Mouse (Mus musculus) liver, embryonic 16.5 days (tissue): ENCODE data around the gene Gramd4. TPM values are rescaled to one million over a fixed set of nuclear protein-coding genes. Genes with fewer than 3 reads are reported as not detected.

ENCODE experiments used
- polyA plus RNA-seq: library from polyadenylated mRNA; unstranded; fragments of >200 nt; fragmentation: Nextera tagmentation; extraction: Ambion mirVana; gene quantifications from 2 replicates; pipeline ENCODE4 v1.2.1, GENCODE M21; 2015

Gene Gramd4
- polyA plus RNA-seq, 1 experiment from 2014 or later: 3.4 TPM

Other genes starting within 250 kb of the Gramd4 start
- gene Cdpf1, start 246.0 kb upstream of the Gramd4 start, polyA plus RNA-seq: 17.2 and 18.6 TPM in 2 replicates
- 0.09 TPM in 2 replicates for gene Pkdrej, start 236.0 kb upstream of the Gramd4 start, polyA plus RNA-seq
- gene Ttc38, start 225.4 kb upstream of the Gramd4 start, polyA plus RNA-seq: 8.9 and 10.7 TPM in 2 replicates
- gene Gtse1, start 197.9 kb upstream of the Gramd4 start, polyA plus RNA-seq: 23.0 TPM in 2 replicates
- gene Trmu, start 178.4 kb upstream of the Gramd4 start, polyA plus RNA-seq: 15.4 and 15.5 TPM in 2 replicates
- 0.02 and 0.09 TPM in 2 replicates for gene Celsr1, start 23.9 kb upstream of the Gramd4 start, polyA plus RNA-seq
- gene Cerk, start 128.4 kb downstream of the Gramd4 start, polyA plus RNA-seq: 4.7 and 4.8 TPM in 2 replicates
- gene Tbc1d22a, start 156.8 kb downstream of the Gramd4 start, polyA plus RNA-seq: 6.8 and 8.1 TPM in 2 replicates